Mouse (Mus musculus) midbrain, embryonic 16.5 days (tissue): ENCODE data around the gene Mpst. TPM values are rescaled to one million over a fixed set of nuclear protein-coding genes. Genes with fewer than 3 reads are reported as not detected.

ENCODE experiments used
- ATAC-seq: fragments of 200-750 bp; cut with Nextera tagmentation; 2 replicates; pipeline ENCODE4 v1.8.0; 2017; ENCODE audit warnings: moderate TSS enrichment
- H3K27ac ChIP-seq: fragments of 300-500 bp; sonication (generic); 2 replicates; pipeline ENCODE4 v1.5.1; 2014; ENCODE audit warnings: mild to moderate bottlenecking, low read length, mixed read lengths
- H3K27me3 ChIP-seq: fragments of 300-500 bp; sonication (generic); 2 replicates; pipeline ENCODE4 v1.6.1; 2014; ENCODE audit warnings: low read depth, low read length, mixed read lengths; ENCODE audit not compliant: control insufficient read depth, insufficient read depth
- H3K36me3 ChIP-seq: fragments of 300-500 bp; sonication (generic); 2 replicates; pipeline ENCODE4 v1.6.1; 2014; ENCODE audit warnings: mild to moderate bottlenecking, low read length, moderate library complexity, mixed read lengths; ENCODE audit not compliant: control insufficient read depth, insufficient read depth
- H3K4me1 ChIP-seq: fragments of 300-500 bp; sonication (generic); 2 replicates; pipeline ENCODE4 v1.6.1; 2014; ENCODE audit warnings: mild to moderate bottlenecking, low read length, mixed read lengths; ENCODE audit not compliant: control insufficient read depth, insufficient read depth
- H3K4me2 ChIP-seq: fragments of 300-500 bp; sonication (generic); 2 replicates; pipeline ENCODE4 v1.6.1; 2014; ENCODE audit warnings: mild to moderate bottlenecking, low read length, mixed read lengths
- H3K4me3 ChIP-seq: fragments of 300-500 bp; sonication (generic); 2 replicates; pipeline ENCODE4 v1.5.1; 2014; ENCODE audit warnings: low read depth, mild to moderate bottlenecking, low read length, moderate library complexity, mixed read lengths
- H3K9ac ChIP-seq: fragments of 300-500 bp; sonication (generic); 2 replicates; pipeline ENCODE4 v1.6.1; 2014; ENCODE audit warnings: low read depth, low read length, mixed read lengths
- H3K9me3 ChIP-seq: fragments of 300-500 bp; sonication (generic); replicated peaks from 2 replicates; pipeline ENCODE4 v1.6.1; 2014; ENCODE audit warnings: mild to moderate bottlenecking, low read length, mixed read lengths; ENCODE audit not compliant: control insufficient read depth, poor library complexity, severe bottlenecking
- WGBS: fragments of 180-500 bp; shearing (Covaris S2); extraction: QIAGEN DNeasy Blood & Tissue Kit; methylation state at CpG from one replicate; pipeline ENCODE4 v1.1.7; 2014; 5-methylcytosine and 5-hydroxymethylcytosine counted together
- polyA plus RNA-seq: library from polyadenylated mRNA; unstranded; fragments of >200 nt; fragmentation: Nextera tagmentation; extraction: Ambion mirVana; gene quantifications from 2 replicates; pipeline ENCODE4 v1.2.1, GENCODE M21; 2015

Gene Mpst
- polyA plus RNA-seq, 1 experiment from 2014 or later: 4.3 TPM

GRCm38 (mm10) chr15:78378556-78378955, 27.7 kb upstream of the Mpst start:
- H3K9ac ChIP-seq: no peak overlapping the region
- H3K27ac ChIP-seq: no peak overlapping the region
- H3K4me3 ChIP-seq: no peak overlapping the region
- no peak overlapping the region for H3K4me2 ChIP-seq
- 87% methylated on average over 10 of the region's 10 CpGs for WGBS
- H3K36me3 ChIP-seq: no peaks in the 10 kb centered on the region
- no peaks in the 10 kb centered on the region for H3K9me3 ChIP-seq
- no peaks in the 10 kb centered on the region for H3K27me3 ChIP-seq
- ATAC-seq: no peak
- no peaks in the 10 kb centered on the region for H3K4me1 ChIP-seq

- Histone ChIP-seq H3K27me3 (no peaks in the 10 kb centered on the region), H3K4me3 (no peak overlapping the region), H3K36me3 (no peaks in the 10 kb centered on the region), H3K9ac (no peak overlapping the region), H3K27ac (no peak overlapping the region), H3K4me1 (no peaks in the 10 kb centered on the region), H3K4me2 (no peak overlapping the region), H3K9me3 (no peaks in the 10 kb centered on the region)
- no peak for ATAC-seq
- 81% methylated on average over 2 of the region's 2 CpGs for WGBS
Measured at GRCm38 (mm10) chr15:78380208-78380607, 26.0 kb upstream of the Mpst start.

DNA sequence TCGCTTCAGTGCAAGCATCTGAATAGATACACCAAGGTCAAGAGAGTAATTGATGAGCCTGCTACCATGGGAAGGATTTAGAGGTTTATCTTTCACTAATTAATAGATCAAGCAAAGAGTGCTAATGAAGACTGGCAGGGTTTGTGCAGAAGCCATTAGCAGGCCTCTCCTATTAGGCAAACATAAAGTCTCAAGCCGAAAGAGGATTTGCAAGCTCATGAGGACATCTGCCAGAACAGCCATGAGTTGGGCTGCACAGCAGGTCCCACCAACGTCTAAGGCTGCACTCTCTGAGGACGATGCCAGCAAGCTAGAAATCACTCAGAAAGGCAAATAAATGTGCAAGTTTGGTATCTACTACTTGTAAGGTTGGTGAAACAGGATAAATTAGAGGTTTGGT, 25.5 kb upstream of the Mpst start:
- no peak for ATAC-seq

DNA sequence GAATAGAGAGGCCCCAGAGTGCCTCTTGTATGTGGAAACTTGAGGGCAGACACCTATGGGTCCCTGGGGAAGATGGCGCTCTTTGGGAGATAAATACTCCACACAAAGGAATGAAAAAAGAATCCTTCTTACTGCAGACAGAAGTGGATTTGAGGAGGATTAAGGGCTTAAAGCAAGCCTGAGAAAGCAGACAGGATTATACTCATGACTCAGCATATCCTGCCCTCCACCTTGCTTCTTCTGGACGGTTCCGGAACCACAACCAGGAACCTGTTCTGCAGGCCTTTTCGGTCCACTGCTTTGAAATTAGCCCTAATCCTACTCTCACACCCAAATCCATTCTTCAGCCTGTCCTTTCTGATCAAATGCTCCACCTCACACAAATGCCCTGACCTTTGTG, 24.1 kb upstream of the Mpst start:
- Histone ChIP-seq H3K9ac (no peak overlapping the region), H3K4me3 (no peak overlapping the region), H3K27ac (no peak overlapping the region), H3K4me1 (no peaks in the 10 kb centered on the region), H3K4me2 (no peak overlapping the region), H3K27me3 (no peaks in the 10 kb centered on the region), H3K9me3 (no peaks in the 10 kb centered on the region), H3K36me3 (no peaks in the 10 kb centered on the region)
- no peak for ATAC-seq
- WGBS: 65% methylated on average over 4 of the region's 4 CpGs

More for the DNA sequence above, 25.5 kb upstream of the Mpst start:
- no peak overlapping the region for H3K4me2 ChIP-seq
- H3K27me3 ChIP-seq: no peaks in the 10 kb centered on the region
- 33% methylated on average over 4 of the region's 4 CpGs for WGBS
- H3K4me1 ChIP-seq: no peaks in the 10 kb centered on the region
- no peak overlapping the region for H3K4me3 ChIP-seq
- no peak overlapping the region for H3K9ac ChIP-seq
- no peaks in the 10 kb centered on the region for H3K36me3 ChIP-seq
- no peak overlapping the region for H3K27ac ChIP-seq
- H3K9me3 ChIP-seq: no peaks in the 10 kb centered on the region

GRCm38 (mm10) chr15:78383450-78384219, 22.6 kb upstream of the Mpst start:
- H3K27ac ChIP-seq: peak overlapping the region; percentile 69
- no peaks in the 10 kb centered on the region for H3K27me3 ChIP-seq
- H3K4me1 ChIP-seq: no peaks in the 10 kb centered on the region
- no peak overlapping the region for H3K4me2 ChIP-seq
- H3K4me3 ChIP-seq: no peak overlapping the region
- ATAC-seq: peak; percentile 82
- H3K36me3 ChIP-seq: no peaks in the 10 kb centered on the region
- H3K9me3 ChIP-seq: no peaks in the 10 kb centered on the region
- no peak overlapping the region for H3K9ac ChIP-seq
- 73% methylated on average over 11 of the region's 11 CpGs for WGBS

DNA sequence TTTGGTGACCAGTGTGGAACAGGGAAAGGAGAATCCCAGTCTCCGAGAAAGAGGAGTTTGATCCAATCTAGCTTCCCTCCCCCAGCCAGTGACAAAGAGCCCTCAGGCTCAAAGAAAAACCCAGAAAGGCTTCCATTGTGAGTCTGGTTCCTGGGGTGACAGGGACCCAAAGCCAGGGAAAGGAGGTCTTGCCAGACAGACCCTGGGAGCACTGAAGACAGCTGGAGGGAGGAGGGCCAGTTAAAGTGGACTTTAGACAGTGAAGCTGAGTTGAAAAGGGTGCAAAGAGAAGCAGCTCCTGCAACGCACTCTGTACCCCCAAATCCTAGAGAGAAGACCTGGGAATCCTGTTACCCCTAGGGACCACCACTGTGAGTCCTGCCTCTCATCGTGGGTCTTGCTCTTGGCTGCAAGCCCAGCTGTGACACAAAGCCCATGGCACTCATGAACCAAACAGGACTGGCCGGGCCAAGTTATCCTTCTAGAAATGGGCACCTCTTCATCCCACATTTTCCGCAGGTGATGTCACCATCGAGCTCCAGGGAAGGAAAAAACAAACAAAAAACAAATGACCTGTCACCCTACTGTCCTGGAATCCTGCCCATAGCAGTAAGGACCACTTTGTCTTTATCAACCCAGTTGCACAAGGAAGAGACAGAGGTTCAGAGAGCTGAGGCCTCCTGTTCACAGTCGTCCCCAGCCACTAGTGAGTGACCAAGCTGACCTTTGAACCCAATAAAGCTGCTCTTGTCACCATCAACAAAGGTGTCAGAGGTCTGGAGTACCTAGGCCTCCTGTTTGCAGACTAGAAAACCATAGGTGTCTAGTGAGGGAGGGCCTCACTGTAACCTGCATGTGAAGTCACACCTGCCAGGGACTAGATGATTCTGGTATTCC, 21.7 kb upstream of the Mpst start:
- Histone ChIP-seq H3K27me3 (no peaks in the 10 kb centered on the region), H3K9me3 (no peaks in the 10 kb centered on the region), H3K27ac (peak overlapping the region; percentile 69), H3K36me3 (no peaks in the 10 kb centered on the region), H3K4me3 (no peak overlapping the region), H3K4me2 (no peak overlapping the region), H3K4me1 (no peaks in the 10 kb centered on the region), H3K9ac (no peak overlapping the region)
- ATAC-seq: peak; percentile 39
- 65% methylated on average over 7 of the region's 7 CpGs for WGBS

GRCm38 (mm10) chr15:78385564-78385963, 20.7 kb upstream of the Mpst start:
- 87% methylated on average over 1 of the region's 1 CpGs for WGBS
- H3K4me3 ChIP-seq: no peak overlapping the region
- ATAC-seq: no peak
- H3K9ac ChIP-seq: no peak overlapping the region
- no peaks in the 10 kb centered on the region for H3K27me3 ChIP-seq
- H3K27ac ChIP-seq: no peak overlapping the region
- H3K4me2 ChIP-seq: no peak overlapping the region
- H3K4me1 ChIP-seq: no peaks in the 10 kb centered on the region
- no peaks in the 10 kb centered on the region for H3K36me3 ChIP-seq
- H3K9me3 ChIP-seq: no peaks in the 10 kb centered on the region

GRCm38 (mm10) chr15:78390855-78391254, 15.4 kb upstream of the Mpst start:
- H3K36me3 ChIP-seq: no peaks in the 10 kb centered on the region
- no peak overlapping the region for H3K27ac ChIP-seq
- H3K9ac ChIP-seq: no peak overlapping the region
- no peaks in the 10 kb centered on the region for H3K9me3 ChIP-seq
- no peak overlapping the region for H3K4me3 ChIP-seq
- no peak overlapping the region for H3K4me2 ChIP-seq
- ATAC-seq: no peak
- H3K27me3 ChIP-seq: no peaks in the 10 kb centered on the region
- no peaks in the 10 kb centered on the region for H3K4me1 ChIP-seq
- WGBS: 83% methylated on average over 3 of the region's 3 CpGs

DNA sequence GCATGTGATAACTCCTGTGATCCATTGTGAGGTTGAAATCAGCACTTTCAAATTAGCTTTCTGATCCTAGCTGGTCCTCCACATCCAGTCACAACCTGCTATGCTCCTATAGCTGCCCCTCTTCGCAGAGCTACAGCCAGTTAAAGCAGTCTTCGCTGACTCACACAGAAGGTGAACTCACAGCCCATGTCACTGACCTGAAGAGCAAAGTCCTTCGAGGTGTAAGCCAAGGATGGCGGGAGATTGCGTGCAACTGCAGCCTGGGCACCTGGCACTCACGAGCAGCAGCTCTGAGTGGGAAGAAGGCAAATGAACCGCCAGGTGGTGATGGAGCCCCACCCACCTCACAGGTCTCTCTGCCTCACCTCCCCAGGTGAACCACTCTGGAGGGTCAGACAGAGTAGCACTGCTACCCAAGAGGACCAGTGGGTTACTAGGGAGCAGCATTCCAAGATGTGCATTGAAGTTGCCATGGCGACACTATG, 10.7 kb upstream of the Mpst start, which contains the start of gene Tex33:
Gene Tex33, minus strand, starts transcription at position 435 of the 485 bp plus-strand sequence.
- no peaks in the 10 kb centered on the region for H3K36me3 ChIP-seq
- H3K4me1 ChIP-seq: no peaks in the 10 kb centered on the region
- no peaks in the 10 kb centered on the region for H3K9me3 ChIP-seq
- no peak within 1 kb of the TSS for H3K27ac ChIP-seq
- H3K4me2 ChIP-seq: no peak within 1 kb of the TSS
- no peaks in the 10 kb centered on the region for H3K27me3 ChIP-seq
- no peak within 1 kb of the TSS for H3K4me3 ChIP-seq
- ATAC-seq: no peak
- H3K9ac ChIP-seq: no peak within 1 kb of the TSS
- WGBS: 88% methylated on average over 8 of the region's 8 CpGs
